Mouse (Mus musculus): ENCODE results near the gene Kmt2b.

Gene Kmt2b

DNA sequence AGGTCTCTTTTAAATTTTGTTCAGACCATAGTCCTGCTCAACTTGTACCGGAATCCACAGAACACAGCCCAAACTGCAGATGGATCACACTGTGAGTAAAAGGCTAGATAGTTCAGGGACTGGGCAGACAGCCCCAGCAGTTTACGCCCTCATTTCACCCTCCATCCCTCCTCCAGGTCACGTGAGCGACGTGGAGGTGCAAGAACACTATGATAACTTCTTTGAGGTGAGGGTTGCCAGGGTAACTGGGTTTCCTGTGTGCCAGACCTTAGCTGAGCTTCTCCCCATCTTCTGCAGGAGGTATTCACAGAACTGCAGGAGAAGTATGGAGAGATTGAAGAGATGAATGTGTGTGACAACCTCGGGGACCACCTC lies 24.6 kb downstream of the Kmt2b start:
- DNase-seq, result no peak

- DNase-seq, result peak; percentile 94
These were observed 25.2 kb downstream of the Kmt2b start, which contains the start of the genes U2af1l4, Gm49396 and Psenen for GRCm38 (mm10) chr7:30563117-30563905. TSS of gene U2af1l4 (plus strand) at chr7:30563301. TSS of gene Gm49396 (plus strand) at chr7:30563344. TSS of gene Psenen (minus strand) at chr7:30563627.

DNA sequence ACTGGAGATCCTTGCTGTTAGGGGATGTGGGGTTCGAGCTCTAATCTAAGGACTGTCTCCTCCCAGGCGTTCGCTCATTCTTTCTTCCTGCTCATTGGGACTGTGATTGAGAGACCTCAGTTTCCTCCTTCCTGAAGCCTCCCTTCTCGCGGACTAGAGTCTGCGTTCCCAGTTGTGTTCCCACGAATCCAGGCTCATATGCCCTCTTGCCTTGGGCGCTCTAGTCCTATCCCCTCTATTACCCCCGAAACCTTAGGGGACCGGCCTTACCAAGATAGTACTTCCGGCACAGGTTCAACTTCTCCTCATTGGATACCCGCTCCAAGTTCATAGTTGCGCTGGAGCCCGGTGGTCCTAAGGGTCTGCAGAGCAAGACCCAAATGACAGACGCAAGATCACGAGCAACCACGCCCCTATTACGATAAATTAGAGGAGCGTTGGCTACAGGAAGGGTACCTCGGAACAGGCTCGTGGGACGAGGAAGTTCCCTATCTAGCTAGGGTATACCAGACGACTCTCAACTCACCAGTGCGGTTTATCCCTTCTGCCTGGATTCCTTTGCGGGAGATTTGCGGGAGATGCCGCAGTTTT lies 25.9 kb downstream of the Kmt2b start:
- DNase-seq, result no peak

DNA sequence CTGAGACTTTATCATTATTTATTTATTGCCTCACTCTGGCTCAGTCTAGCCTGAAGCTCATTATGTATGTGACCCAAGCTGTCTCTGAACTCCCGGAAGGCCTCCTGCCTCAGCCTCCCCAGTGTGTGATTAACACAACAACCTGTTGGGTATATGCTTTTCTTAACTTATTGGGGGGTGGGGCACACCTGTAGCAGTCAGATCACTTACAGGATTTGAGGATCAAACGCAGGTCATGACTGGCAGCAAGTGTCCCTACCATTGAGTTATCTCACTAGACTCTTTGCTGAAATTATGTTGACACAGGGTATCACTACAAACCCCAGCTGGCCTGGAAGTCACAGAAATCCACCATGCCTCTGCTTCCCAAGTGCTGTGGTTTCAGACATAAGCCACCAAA lies 28.2 kb downstream of the Kmt2b start:
- DNase-seq, result no peak

DNA sequence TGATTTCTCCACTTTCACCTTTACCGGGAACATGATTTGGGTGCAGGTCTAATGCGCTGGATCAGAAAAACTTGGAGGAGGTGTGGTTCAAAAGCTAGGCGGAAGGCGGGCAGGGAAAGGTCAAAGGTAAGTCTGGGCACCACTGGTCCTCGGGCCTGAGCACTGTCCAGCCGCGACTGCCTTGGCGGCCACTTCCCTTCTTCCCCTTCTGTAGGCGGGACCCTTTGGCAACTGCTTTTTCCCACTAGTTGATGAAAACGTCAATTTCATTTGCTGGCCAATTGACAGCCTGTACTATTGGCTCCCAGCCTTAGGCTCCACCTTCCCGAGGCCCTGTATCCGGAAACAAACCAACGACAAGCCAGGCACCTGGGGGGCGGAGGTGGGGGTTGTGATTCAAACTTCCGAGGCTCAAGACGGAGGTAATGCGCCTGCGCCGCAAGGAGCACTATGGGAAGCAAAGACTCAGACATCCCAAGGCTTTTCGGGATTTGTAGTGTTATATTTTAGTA lies 29.0 kb downstream of the Kmt2b start, which contains the start of gene Lin37:
TSS of gene Lin37 (minus strand) at position 396 of the 512 bp plus-strand sequence.
- DNase-seq, result peak; percentile 96

DNA sequence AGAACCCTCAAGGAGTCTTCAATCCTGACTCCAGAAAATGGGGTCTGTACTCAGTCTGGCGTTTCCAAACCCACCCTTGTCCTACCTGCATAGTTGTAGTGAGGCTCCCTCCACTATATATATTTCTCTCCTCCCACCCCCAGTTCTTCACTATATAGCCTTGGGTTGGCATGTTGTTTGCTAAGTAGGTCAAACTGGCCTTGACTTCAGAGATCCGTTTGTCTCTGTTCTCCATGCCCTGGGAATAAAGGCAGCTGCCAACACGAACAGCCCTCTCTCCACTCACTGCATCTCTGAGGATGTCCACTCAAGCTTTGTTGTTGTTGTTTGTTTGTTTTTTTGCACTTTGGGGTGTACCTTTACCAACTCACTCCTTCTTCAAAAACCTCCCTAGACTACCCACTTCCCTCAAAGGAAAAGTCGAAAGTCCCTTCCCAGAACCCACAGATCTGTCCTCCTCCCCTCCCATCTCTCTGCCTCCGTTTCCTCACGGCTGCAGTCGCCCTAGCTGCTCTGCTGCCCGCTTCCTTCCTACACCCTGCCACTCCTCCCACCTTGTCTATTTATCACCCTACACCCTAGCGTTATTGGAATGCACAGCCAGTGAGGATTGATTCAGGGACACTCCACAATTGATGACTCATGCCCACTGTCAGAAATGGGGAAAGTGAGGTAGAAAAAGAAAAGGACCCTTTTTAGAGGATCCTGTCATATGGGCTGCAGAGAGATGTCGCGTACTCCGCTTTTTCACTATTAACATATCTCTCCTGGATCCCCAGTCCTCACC lies 29.7 kb downstream of the Kmt2b start:
- no peak for DNase-seq

GRCm38 (mm10) chr7:30557901-30558514 lies 30.5 kb downstream of the Kmt2b start:
- no peak for DNase-seq

GRCm38 (mm10) chr7:30556894-30557536 lies 31.5 kb downstream of the Kmt2b start:
- no peak for DNase-seq

- DNase-seq, result no peak
These were observed 34.5 kb downstream of the Kmt2b start for GRCm38 (mm10) chr7:30553810-30554584.

- DNase-seq, result peak; percentile 43
These were observed 35.4 kb downstream of the Kmt2b start for GRCm38 (mm10) chr7:30553021-30553589.

GRCm38 (mm10) chr7:30552102-30553020 lies 36.2 kb downstream of the Kmt2b start, which contains the start of the genes Hspb6 and Proser3:
TSS of gene Hspb6 (plus strand) at chr7:30552178.
TSS of gene Proser3 (minus strand) at chr7:30552299.
- peak; percentile 97 for DNase-seq

DNA sequence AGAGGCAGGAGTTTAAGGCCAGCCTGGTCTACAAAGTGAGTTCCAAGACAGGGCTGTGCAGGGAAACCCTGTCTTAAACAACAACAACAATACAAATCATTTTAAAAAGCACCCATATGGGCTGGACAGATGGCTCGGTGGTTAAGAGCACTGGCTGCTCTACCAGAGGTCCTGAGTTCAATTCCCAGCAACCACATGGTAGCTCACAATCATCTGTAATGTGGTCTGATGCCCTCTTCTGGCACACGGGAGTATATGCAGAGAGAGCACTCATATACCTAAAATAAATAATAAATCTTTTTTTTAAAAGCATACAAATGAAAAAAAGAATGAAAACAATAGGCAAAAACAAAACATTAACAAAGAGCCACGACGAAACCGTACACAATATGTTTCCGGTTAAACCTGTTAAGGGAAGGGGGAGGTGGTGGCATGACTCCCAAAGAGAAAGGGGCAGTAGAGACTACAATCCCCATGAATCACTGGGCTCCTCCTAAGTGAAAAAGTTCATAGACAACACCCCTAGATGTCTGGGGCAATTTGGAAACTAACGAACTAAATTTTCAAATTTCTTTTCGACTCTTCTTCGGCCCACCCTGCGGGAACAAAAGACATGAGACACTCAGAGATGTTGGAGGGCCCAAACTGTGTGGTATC lies 37.0 kb downstream of the Kmt2b start:
- no peak for DNase-seq

DNA sequence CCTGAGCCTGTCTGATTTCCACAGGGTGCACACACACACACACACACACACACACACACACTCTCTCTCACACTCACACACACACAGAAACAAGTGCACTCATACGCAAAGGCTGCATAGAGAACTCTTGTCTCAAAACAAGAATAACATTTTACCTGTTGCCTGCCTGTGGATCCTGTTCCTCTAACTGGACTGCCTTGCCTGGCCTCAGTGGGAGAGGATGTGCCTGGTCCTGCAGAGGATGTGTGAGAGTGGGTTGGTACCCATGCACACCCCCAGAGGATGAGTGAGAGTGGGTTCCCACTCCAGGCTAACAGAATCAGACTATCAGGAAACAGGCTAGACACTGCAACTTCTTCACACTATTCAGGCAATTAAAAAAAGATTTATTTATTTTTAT lies 37.9 kb downstream of the Kmt2b start:
- DNase-seq, result no peak

DNA sequence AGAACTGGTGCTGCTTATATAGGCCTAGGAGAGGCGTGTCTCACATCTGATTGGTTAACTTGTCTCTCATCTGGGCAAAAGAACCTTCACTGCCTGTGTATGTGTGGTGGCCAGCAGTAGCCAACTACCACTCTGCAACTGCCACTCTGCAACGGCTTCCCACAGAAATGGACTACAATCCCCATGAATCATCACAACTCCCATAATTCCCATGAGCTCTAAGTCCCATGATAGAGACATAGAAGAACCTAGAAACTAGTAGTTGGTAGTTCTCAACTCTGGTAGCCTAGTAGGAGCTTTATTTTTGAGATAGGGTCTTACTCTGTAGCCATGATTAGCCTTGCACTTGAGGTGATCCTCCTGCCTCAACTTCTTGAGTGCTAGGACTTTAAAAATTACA lies 38.6 kb downstream of the Kmt2b start:
- no peak for DNase-seq

DNA sequence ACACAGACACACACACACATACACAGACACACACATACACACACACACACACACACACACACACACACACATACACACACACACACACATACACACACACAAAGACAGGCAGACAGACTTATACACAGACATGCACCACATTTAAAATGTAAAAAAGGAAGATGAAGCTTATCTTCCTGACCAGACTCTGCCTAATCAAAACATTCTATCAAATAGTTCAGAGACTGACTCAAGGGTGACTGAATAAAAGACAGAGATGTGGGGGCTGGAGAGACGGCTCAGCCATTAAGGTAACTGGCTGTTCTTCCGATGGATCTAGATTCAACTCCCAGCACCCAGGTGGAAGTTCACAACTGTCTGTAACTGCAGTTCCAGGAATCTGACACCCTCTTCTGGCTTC lies 44.2 kb downstream of the Kmt2b start:
- DNase-seq, result no peak

DNA sequence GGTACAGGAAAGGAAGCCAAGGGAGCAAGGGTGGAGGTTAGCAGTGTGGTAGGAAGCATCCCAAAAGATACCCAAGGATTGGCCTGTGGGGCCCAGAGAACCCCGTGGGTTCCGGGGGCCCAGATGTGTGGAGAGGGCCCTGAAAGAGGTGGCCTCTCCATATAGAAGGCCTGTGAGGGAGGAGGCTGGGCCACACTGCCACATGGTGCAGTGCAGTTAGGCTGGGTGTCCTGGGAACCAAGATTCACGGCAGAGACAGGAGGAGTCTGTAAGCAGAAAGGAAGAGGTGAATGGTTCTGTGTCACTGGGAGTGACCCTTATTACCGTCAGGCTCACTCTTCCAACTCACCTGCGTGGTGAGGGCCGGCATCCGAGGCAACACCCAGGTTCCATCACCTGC lies 48.0 kb downstream of the Kmt2b start:
- no peak for DNase-seq

- DNase-seq, result peak; percentile 96
These were observed 53.6 kb downstream of the Kmt2b start, which contains the start of gene Arhgap33 for GRCm38 (mm10) chr7:30534633-30535577. TSS of gene Arhgap33 (minus strand) at chr7:30535060.

Data from kidney, adult 18-20 months (tissue).